Mouse (Mus musculus) MEL (cell line): Measurements from ENCODE around the gene Mlh1. TPM values are rescaled to one million over a fixed set of nuclear protein-coding genes. Genes with fewer than 3 reads are reported as not detected.

Experiments
- DNase-seq: peaks from one replicate; pipeline ENCODE4 v3.0.0; 2011; ENCODE audit warnings: low read depth, low spot score
- H3K27ac ChIP-seq: 2 replicates; pipeline ENCODE4 v1.5.1; 2012; ENCODE audit warnings: low read depth, mild to moderate bottlenecking, control low read depth, low read length, moderate library complexity; ENCODE audit not compliant: control insufficient read depth
- H3K27me3 ChIP-seq, 2 experiments: fragments of 150-350 bp in 1 of 2; sonication (generic) in 1 of 2; 2 replicates each; pipeline ENCODE4 v1.6.1; 2012; ENCODE audit warnings: low read length in 2 of 2, mild to moderate bottlenecking in 2 of 2, improper control_type of control experiment in 1 of 2, moderate library complexity in 1 of 2; ENCODE audit not compliant: insufficient read depth in 2 of 2, control insufficient read depth in 1 of 2
- H3K36me3 ChIP-seq, 2 experiments: 2 replicates each; pipeline ENCODE4 v1.6.1; 2012 to 2014; ENCODE audit warnings: low read length in 2 of 2, improper control_type of control experiment in 1 of 2, inconsistent platforms in 1 of 2, mild to moderate bottlenecking in 1 of 2; ENCODE audit not compliant: insufficient read depth in 2 of 2, control insufficient read depth in 1 of 2
- H3K4me1 ChIP-seq, 2 experiments: fragments of 150-350 bp in 1 of 2; sonication (generic) in 1 of 2; 2 replicates each; pipeline ENCODE4 v1.6.1; 2012; ENCODE audit warnings: low read length in 2 of 2, improper control_type of control experiment in 1 of 2, mild to moderate bottlenecking in 1 of 2; ENCODE audit not compliant: insufficient read depth in 2 of 2, control insufficient read depth in 1 of 2
- H3K4me3 ChIP-seq, 2 experiments: fragments of 150-350 bp in 1 of 2; sonication (generic) in 1 of 2; 2 replicates each; pipeline ENCODE4 v1.5.1; 2012; ENCODE audit warnings: low read depth in 2 of 2, low read length in 2 of 2, mild to moderate bottlenecking in 2 of 2, moderate library complexity in 2 of 2, control low read depth in 1 of 2, improper control_type of control experiment in 1 of 2; ENCODE audit not compliant: control insufficient read depth in 1 of 2, insufficient read depth in 1 of 2
- H3K79me2 ChIP-seq: 2 replicates; pipeline ENCODE4 v1.6.1; 2012; ENCODE audit warnings: mild to moderate bottlenecking, low read length, moderate library complexity; ENCODE audit not compliant: control insufficient read depth, poor library complexity, insufficient read depth
- H3K9ac ChIP-seq: 2 replicates; pipeline ENCODE4 v1.6.1; 2012; ENCODE audit warnings: low read depth, mild to moderate bottlenecking, control low read depth, low read length, moderate library complexity; ENCODE audit not compliant: control insufficient read depth, poor library complexity, severe bottlenecking
- H3K9me3 ChIP-seq: fragments of 150-350 bp; sonication (generic); replicated peaks from 2 replicates; pipeline ENCODE4 v1.6.1; 2012; ENCODE audit warnings: mild to moderate bottlenecking, low read length, improper control_type of control experiment, moderate library complexity; ENCODE audit not compliant: insufficient read depth
- BHLHE40 ChIP-seq: IDR thresholded peaks from 2 replicates; pipeline ENCODE4 v1.6.1; 2012; ENCODE audit warnings: low read depth, mild to moderate bottlenecking, inconsistent platforms, low read length, improper control_type of control experiment, borderline replicate concordance
- CTCF ChIP-seq, 3 experiments: IDR thresholded peaks in 2 of 3; conservative IDR thresholded peaks in 1 of 3; 2 replicates each; pipeline ENCODE4 v1.5.1; 2011 to 2012; ENCODE audit warnings: low read length in 3 of 3, low read depth in 2 of 3, mild to moderate bottlenecking in 2 of 3, improper control_type of control experiment in 1 of 3, inconsistent platforms in 1 of 3, mixed read lengths in 1 of 3, moderate library complexity in 1 of 3; ENCODE audit not compliant: control insufficient read depth in 1 of 3, insufficient read depth in 1 of 3, poor library complexity in 1 of 3, severe bottlenecking in 1 of 3
- E2F4 ChIP-seq: IDR thresholded peaks from 2 replicates; pipeline ENCODE4 v1.6.1; 2011; ENCODE audit warnings: low read depth, low read length, improper control_type of control experiment, borderline replicate concordance
- EP300 ChIP-seq, 2 experiments: IDR thresholded peaks; 2 replicates each; pipeline ENCODE4 v1.6.1; 2011; ENCODE audit warnings: improper control_type of control experiment in 2 of 2, low read length in 2 of 2, low read depth in 1 of 2, mild to moderate bottlenecking in 1 of 2
- ETS1 ChIP-seq: IDR thresholded peaks from 2 replicates; pipeline ENCODE4 v1.6.1; 2012; ENCODE audit warnings: low read depth, mild to moderate bottlenecking, inconsistent platforms, low read length, improper control_type of control experiment, moderate library complexity
- GABPA ChIP-seq: IDR thresholded peaks from 2 replicates; pipeline ENCODE4 v1.6.1; 2012; ENCODE audit warnings: low read depth, mild to moderate bottlenecking, inconsistent platforms, low read length, improper control_type of control experiment, moderate library complexity
- JUND ChIP-seq: IDR thresholded peaks from 2 replicates; pipeline ENCODE4 v1.6.1; 2011; ENCODE audit warnings: low read depth, mild to moderate bottlenecking, improper control_type of control experiment, low read length
- KAT2A ChIP-seq: conservative IDR thresholded peaks from 2 replicates; pipeline ENCODE4 v1.6.1; 2012; ENCODE audit warnings: low read depth, low read length, improper control_type of control experiment, inconsistent platforms
- MAFK ChIP-seq: IDR thresholded peaks from 2 replicates; pipeline ENCODE4 v1.6.1; 2011; ENCODE audit warnings: low read depth, mild to moderate bottlenecking, low read length, improper control_type of control experiment, borderline replicate concordance
- MAX ChIP-seq: IDR thresholded peaks from 2 replicates; pipeline ENCODE4 v1.6.1; 2011; ENCODE audit warnings: low read length, improper control_type of control experiment
- MAZ ChIP-seq: IDR thresholded peaks from 2 replicates; pipeline ENCODE4 v1.6.1; 2012; ENCODE audit warnings: low read depth, mild to moderate bottlenecking, inconsistent platforms, low read length, improper control_type of control experiment
- MXI1 ChIP-seq: IDR thresholded peaks from 2 replicates; pipeline ENCODE4 v1.6.1; 2011; ENCODE audit warnings: mild to moderate bottlenecking, low read depth, low read length, improper control_type of control experiment
- MYB ChIP-seq: IDR thresholded peaks from 2 replicates; pipeline ENCODE4 v1.6.1; 2011; ENCODE audit warnings: mild to moderate bottlenecking, low read depth, low read length, improper control_type of control experiment
- NRF1 ChIP-seq: IDR thresholded peaks from 2 replicates; pipeline ENCODE4 v1.6.1; 2014; ENCODE audit warnings: low read depth, mild to moderate bottlenecking, inconsistent platforms, low read length, improper control_type of control experiment, moderate library complexity; ENCODE audit not compliant: poor library complexity, insufficient read depth, severe bottlenecking
- POLR2A ChIP-seq, 2 experiments: IDR thresholded peaks; 2 replicates each; pipeline ENCODE4 v1.6.1; 2011 to 2012; ENCODE audit warnings: low read length in 2 of 2, mild to moderate bottlenecking in 2 of 2, control low read depth in 1 of 2, improper control_type of control experiment in 1 of 2, low read depth in 1 of 2, moderate library complexity in 1 of 2; ENCODE audit not compliant: control insufficient read depth in 1 of 2, insufficient read depth in 1 of 2, poor library complexity in 1 of 2
- POLR2AphosphoS5 ChIP-seq: IDR thresholded peaks from 2 replicates; pipeline ENCODE4 v1.6.1; 2012; ENCODE audit warnings: low read depth, borderline replicate concordance, mild to moderate bottlenecking, inconsistent platforms, low read length, moderate library complexity, mixed read lengths
- RCOR1 ChIP-seq: IDR thresholded peaks from 2 replicates; pipeline ENCODE4 v1.6.1; 2012; ENCODE audit warnings: low read depth, mild to moderate bottlenecking, inconsistent platforms, low read length, improper control_type of control experiment
- SMC3 ChIP-seq: IDR thresholded peaks from 2 replicates; pipeline ENCODE4 v1.6.1; 2011; ENCODE audit warnings: low read depth, low read length, improper control_type of control experiment
- TAL1 ChIP-seq: IDR thresholded peaks from 2 replicates; pipeline ENCODE4 v1.6.1; 2012; ENCODE audit warnings: mild to moderate bottlenecking, inconsistent platforms, low read length, moderate library complexity, mixed read lengths
- TBP ChIP-seq: IDR thresholded peaks from 2 replicates; pipeline ENCODE4 v1.8.0; 2011; ENCODE audit warnings: low read depth, low read length, improper control_type of control experiment
- UBTF ChIP-seq: IDR thresholded peaks from 2 replicates; pipeline ENCODE4 v1.6.1; 2012; ENCODE audit warnings: low read depth, mild to moderate bottlenecking, inconsistent platforms, low read length, improper control_type of control experiment, moderate library complexity, borderline replicate concordance; ENCODE audit not compliant: insufficient read depth
- USF1 ChIP-seq: IDR thresholded peaks from 2 replicates; pipeline ENCODE4 v1.6.1; 2014; ENCODE audit warnings: low read depth, mild to moderate bottlenecking, inconsistent platforms, low read length, improper control_type of control experiment, moderate library complexity
- ZKSCAN1 ChIP-seq: IDR thresholded peaks from 2 replicates; pipeline ENCODE4 v1.6.1; 2012; ENCODE audit warnings: low read depth, mild to moderate bottlenecking, inconsistent platforms, low read length, improper control_type of control experiment, moderate library complexity
- polyA plus RNA-seq, 2 experiments: library from polyadenylated mRNA; stranded (reverse) in 1 of 2; unstranded in 1 of 2; fragments of >175 nt in 1 of 2; fragments of >200 nt in 1 of 2; gene quantifications; 2 replicates each; pipeline versions ENCODE4 v1.2.1 to v1.2.4; 2012; ENCODE audit warnings: low replicate concordance in 2 of 2, low read depth in 1 of 2; ENCODE audit not compliant: insufficient read length in 2 of 2, insufficient read depth in 1 of 2, missing spikeins in 1 of 2
- total RNA-seq: library from RNA; depleted of rRNA; stranded (reverse); fragments of 300-350 nt; gene quantifications from 2 replicates; pipeline ENCODE4 v1.2.3, GENCODE M21; 2012

Gene Mlh1
- total and polyA plus RNA-seq, 3 experiments: 21.8 to 31.7 TPM; not detected in 1

DNA sequence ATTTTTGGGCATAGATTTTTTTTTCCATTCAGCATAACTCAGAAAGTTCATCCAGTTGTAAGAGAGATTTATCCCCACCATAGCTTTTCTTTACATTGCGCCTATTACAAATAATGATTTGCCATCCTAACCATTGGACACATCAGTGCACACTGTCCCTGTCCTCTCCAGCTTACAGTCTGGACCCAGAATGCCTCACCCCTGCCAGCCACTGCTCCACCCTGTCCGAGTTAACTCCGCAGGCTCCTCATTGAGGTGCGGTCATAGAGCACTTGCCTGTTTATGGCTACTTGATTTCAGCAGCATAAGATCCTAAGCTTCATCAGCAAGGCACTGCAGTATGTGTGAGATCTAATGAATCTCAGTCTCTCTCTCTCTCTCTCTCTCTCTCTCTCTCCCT, 61.2 kb downstream of the Mlh1 start:
- Histone ChIP-seq H3K27ac (no peak overlapping the region), H3K4me1 (no peaks in the 10 kb centered on the region), H3K27me3 (no peaks in the 10 kb centered on the region), H3K36me3 (peaks cover 0 to 2% of the 10 kb centered on the region in 2 experiments; a peak in 1 of 4 replicates), H3K4me3 (no peak overlapping the region), H3K9ac (no peak overlapping the region)
- no peak for DNase-seq
- TF ChIP-seq MAZ (no peak), POLR2AphosphoS5 (no peak), GABPA (no peak), JUND (no peak), E2F4 (no peak), MYB (no peak), KAT2A (no peak), USF1 (no peak), MAFK (no peak), SMC3 (no peak), CTCF (IDR thresholded peaks at IDR 0.05 in 2 of 3, conservative IDR thresholded peaks at IDR 0.05 in 1 of 3; ENCODE audit: control insufficient read depth in 1 of 3, insufficient read depth in 1 of 3, low read depth in 2 of 3, low read length in 3 of 3, poor library complexity in 1 of 3, severe bottlenecking in 1 of 3) (no peak), ETS1 (no peak), BHLHE40 (no peak), UBTF (no peak), RCOR1 (no peak), NRF1 (no peak), TAL1 (no peak), TBP (no peak), MXI1 (no peak), MAX (no peak)
- TF ChIP-seq, all 39 proteins: peak for 0
- H3K79me2 ChIP-seq: no peaks in the 10 kb centered on the region
- H3K9me3 ChIP-seq: no peaks in the 10 kb centered on the region

DNA sequence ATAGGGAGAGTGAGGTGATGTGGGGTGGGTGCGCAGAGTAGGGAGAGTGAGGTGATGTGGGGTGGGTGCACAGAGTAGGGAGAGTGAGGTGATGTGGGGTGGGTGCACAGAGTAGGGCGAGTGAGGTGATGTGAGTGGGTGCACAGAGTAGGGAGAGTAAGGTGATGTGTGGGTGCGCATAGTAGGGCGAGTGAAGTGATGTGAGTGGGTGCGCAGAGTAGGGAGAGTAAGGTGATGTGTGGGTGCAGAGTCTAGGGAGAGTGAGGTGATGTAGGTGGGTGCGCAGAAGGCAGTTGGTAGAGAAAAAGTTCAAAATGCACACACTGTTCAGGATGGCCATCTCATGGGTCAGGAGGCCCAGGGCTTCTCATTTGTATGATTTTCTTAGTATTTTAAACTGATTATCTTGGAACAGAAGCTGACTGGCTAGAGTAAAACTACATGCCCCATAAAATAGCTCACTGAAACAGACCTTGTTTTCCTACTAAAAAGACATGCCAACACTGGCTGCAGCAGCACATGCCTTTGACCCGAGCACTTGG, 62.4 kb downstream of the Mlh1 start:
- no peak for TF ChIP-seq TAL1
- no peak for TF ChIP-seq KAT2A
- TF ChIP-seq POLR2AphosphoS5: no peak
- TF ChIP-seq EP300 (IDR thresholded peaks at IDR 0.05; ENCODE audit: low read depth in 1 of 2, low read length in 2 of 2): no peak
- TF ChIP-seq ZKSCAN1: peak; percentile 97
- no peak for TF ChIP-seq POLR2A (IDR thresholded peaks at IDR 0.05; ENCODE audit: control insufficient read depth in 1 of 2, insufficient read depth in 1 of 2, low read depth in 1 of 2, low read length in 2 of 2, poor library complexity in 1 of 2)
- no peak overlapping the region for H3K4me3 ChIP-seq
- no peaks in the 10 kb centered on the region for H3K27me3 ChIP-seq
- no peak overlapping the region for H3K9ac ChIP-seq
- H3K4me1 ChIP-seq: no peaks in the 10 kb centered on the region
- no peak for DNase-seq
- H3K9me3 ChIP-seq: no peaks in the 10 kb centered on the region
- H3K36me3 ChIP-seq: peaks cover 0 to 2% of the 10 kb centered on the region in 2 experiments; a peak in 2 of 4 replicates
- H3K79me2 ChIP-seq: no peaks in the 10 kb centered on the region
- no peak overlapping the region for H3K27ac ChIP-seq
